Mouse (Mus musculus): ENCODE measurements around the gene Rasd1.

GRCm38 (mm10) chr11:59970780-59971179 lies 6.0 kb upstream of the Rasd1 start:
- no peak for TF ChIP-seq EP300 (IDR thresholded peaks at IDR 0.05; ENCODE audit: low read depth)
- no peak for TF ChIP-seq CTCF (IDR thresholded peaks at IDR 0.05; ENCODE audit: low read depth)

Measured in liver, embryonic 14.5 days (tissue).